Mouse (Mus musculus) left cerebral cortex, adult 9 months (tissue): ENCODE measurements around the gene Cops8.

ENCODE experiments used
- DNase-seq, 2 experiments: peaks; one replicate each; pipeline ENCODE4 v3.0.0; 2022; ENCODE audit warnings: low spot score in 2 of 2

The Cops8 gene

DNA sequence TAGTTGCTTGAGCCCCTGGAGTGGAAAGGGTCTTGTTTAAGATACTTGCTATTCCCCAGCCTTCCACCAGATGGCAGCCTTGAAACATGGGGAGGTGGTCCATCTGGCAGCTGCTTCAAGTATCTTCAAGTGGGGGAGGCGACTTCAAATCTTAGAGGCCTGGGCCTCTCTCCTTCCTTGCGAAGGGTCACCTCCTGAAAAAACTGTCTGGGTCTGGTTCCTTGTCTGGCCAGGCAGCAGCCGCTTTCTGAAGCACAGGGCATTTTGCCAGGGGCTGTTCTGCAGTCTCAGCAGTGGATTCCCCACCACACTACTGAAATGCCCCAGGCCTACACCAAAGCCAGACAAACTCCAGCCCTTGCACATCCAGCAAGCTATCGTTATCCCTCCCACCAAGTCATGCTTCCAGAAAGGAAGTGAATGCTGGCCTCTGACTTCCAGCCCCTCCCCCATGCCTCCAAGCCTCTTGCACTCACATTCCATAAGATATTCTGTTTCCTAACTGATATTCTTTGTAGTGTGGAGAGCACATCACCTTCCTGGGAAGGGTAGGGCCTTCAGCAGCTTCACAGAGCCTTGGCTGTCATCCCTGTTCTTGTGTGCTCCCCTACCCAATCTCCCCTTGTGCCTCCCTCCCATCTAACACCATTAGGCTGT is 48.1 kb downstream of the Cops8 start:
- peak; percentile 47 to 75 for DNase-seq

- DNase-seq: no peak
Measured at GRCm38 (mm10) chr1:90651781-90652180, 49.0 kb downstream of the Cops8 start.

GRCm38 (mm10) chr1:90652553-90652952 is 49.8 kb downstream of the Cops8 start:
- no peak for DNase-seq

DNA sequence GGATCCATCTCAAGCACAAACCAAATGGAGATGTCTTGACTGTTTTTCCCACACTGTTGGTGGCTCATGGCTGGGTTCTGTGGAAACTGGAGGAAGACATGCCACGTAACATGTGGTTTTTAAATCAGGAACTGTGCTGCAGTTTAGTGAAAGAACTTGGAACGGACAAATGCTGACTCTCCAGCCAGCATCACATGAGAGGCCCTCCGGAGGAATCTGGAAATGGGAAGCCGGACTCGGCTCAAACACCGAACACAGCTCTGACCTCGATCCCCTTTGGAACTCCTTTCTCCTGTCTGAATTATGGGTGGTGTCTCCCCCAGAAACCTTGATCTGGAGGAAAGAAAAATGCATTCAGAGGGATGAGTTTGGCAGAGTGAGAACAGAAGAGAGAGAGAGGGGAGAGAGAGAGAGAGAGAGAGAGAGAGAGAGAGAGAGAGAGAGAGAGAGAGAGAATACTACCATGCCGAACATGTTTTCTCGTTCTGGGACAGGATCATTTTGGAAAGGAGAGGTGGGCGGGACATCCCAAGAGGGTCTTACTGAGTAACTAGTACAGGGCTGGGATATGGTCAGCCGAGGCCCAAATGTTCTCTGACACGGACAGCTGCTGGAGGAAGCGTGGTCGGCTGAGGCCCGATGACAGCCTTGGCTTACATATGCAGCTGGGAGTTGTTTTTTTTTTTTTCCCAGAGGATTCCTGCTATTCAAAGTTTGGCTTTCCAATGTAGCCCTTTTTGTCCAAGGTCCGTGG is 53.9 kb downstream of the Cops8 start:
- DNase-seq: no peak

DNA sequence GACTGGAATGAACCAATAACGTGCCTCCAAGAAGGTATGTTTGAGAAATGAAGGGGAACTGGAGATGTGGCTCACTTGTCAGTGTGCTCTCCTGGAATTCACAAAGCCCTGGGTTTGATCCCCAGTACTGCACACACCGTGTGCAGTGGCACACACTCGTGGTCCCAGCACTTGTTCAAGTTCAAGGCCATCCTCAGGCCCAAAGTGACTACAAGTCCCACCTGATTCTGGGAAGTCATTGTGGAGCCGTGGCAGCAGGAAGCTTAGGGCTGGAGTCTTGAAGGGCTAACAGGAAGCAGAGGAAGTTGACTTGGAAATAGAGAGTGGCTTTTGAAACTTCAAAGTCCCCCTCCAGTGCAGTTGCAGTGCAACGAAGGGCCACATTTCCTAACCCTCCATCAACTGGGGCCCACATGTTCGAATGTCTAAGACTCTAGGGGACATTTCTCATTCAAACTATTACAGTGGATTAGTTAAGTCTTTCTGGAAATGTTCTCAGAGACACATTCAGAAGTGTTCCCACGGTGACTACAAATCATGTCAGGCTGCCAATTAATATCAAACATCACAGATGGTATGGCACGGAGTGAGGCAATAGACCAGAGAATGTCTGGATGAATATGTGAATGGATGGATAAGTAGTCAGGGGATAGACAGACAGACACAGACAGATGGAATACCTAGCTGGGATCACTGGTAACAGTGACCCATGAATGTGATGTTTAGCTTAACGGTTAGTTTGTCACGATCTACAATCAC is 54.7 kb downstream of the Cops8 start:
- no peak for DNase-seq

GRCm38 (mm10) chr1:90658581-90658980 is 55.8 kb downstream of the Cops8 start:
- DNase-seq: no peak

DNA sequence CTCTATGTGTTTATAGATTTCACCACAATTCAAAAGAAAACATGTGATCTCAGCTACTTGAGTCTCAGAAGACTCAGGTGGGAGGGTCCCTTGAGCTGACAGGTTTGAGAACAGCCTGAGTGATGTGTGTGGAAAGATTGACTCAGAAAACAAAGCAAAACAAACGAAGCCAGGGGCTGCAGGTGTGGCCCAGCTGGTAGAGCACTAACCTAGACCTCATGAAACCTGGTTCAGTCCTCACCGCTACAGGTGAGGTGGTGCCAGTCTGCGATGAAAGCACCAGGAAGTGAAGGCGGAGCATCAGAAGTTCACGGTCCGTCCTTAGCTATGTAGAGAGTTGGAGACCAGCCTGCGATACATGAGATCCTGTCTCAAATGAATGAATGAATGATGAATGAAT is 57.4 kb downstream of the Cops8 start:
- DNase-seq: no peak

- no peak for DNase-seq
Measured at GRCm38 (mm10) chr1:90662491-90662890, 59.7 kb downstream of the Cops8 start.
